Mouse (Mus musculus) myocyte (in vitro differentiated cells): ENCODE measurements around the gene Mapkapk5.

Experiments
- E2F4 ChIP-seq: IDR thresholded peaks from one replicate; pipeline ENCODE4 v1.6.1; 2011; ENCODE audit warnings: mild to moderate bottlenecking, control low read depth, moderate library complexity; ENCODE audit not compliant: insufficient read depth
- MAX ChIP-seq: IDR thresholded peaks from one replicate; pipeline ENCODE4 v1.6.1; 2011; ENCODE audit warnings: low read depth, mild to moderate bottlenecking, control low read depth
- MYOD1 ChIP-seq, 3 experiments: IDR thresholded peaks; one replicate each; pipeline ENCODE4 v1.6.1; 2011; ENCODE audit warnings: control low read depth in 2 of 3, low read depth in 2 of 3, mild to moderate bottlenecking in 2 of 3, moderate library complexity in 1 of 3; ENCODE audit not compliant: insufficient read length in 2 of 3, control insufficient read depth in 1 of 3
- POLR2A ChIP-seq: IDR thresholded peaks from one replicate; pipeline ENCODE4 v1.6.1; 2011; ENCODE audit warnings: low read depth, mild to moderate bottlenecking, control low read depth, moderate library complexity; ENCODE audit not compliant: insufficient read length
- POLR2AphosphoS2 ChIP-seq: IDR thresholded peaks from one replicate; pipeline ENCODE4 v1.6.1; 2011; ENCODE audit warnings: low read depth, control low read depth; ENCODE audit not compliant: insufficient read length
- REST ChIP-seq: IDR thresholded peaks from one replicate; pipeline ENCODE4 v1.6.1; 2011; ENCODE audit warnings: mild to moderate bottlenecking, control low read depth, moderate library complexity; ENCODE audit not compliant: insufficient read depth, insufficient read length
- SRF ChIP-seq: IDR thresholded peaks from one replicate; pipeline ENCODE4 v1.6.1; 2011; ENCODE audit warnings: low read depth; ENCODE audit not compliant: control insufficient read depth, insufficient read length
- TCF12 ChIP-seq: IDR thresholded peaks from one replicate; pipeline ENCODE4 v1.6.1; 2011; ENCODE audit warnings: mild to moderate bottlenecking, control low read depth; ENCODE audit not compliant: poor library complexity, insufficient read depth, severe bottlenecking
- TCF3 ChIP-seq: IDR thresholded peaks from one replicate; pipeline ENCODE4 v1.6.1; 2011; ENCODE audit warnings: low read depth, control low read depth; ENCODE audit not compliant: insufficient read length
- USF1 ChIP-seq: IDR thresholded peaks from one replicate; pipeline ENCODE4 v1.6.1; 2011; ENCODE audit warnings: low read depth, mild to moderate bottlenecking, control low read depth, moderate library complexity

GRCm38 (mm10) chr5:121500719-121501118 lies 45.0 kb downstream of the Mapkapk5 start:
- TF ChIP-seq POLR2A (no peak), MAX (no peak), TCF3 (no peak), MYOD1 (IDR thresholded peaks at IDR 0.05; ENCODE audit: control insufficient read depth in 1 of 3, insufficient read length in 2 of 3, low read depth in 2 of 3) (no peak), TCF12 (no peak), REST (no peak), USF1 (no peak), POLR2AphosphoS2 (no peak), E2F4 (no peak), SRF (no peak)
